Mouse (Mus musculus): Measurements from ENCODE around the gene S100a5.

- TF ChIP-seq CTCF (IDR thresholded peaks at IDR 0.05; ENCODE audit: insufficient read depth, low read length) (no peak), POLR2A (IDR thresholded peaks at IDR 0.05; ENCODE audit: borderline replicate concordance, extremely low read depth, low read depth, low read length) (no peak)
Observed at GRCm38 (mm10) chr3:90582556-90582955, 25.8 kb upstream of the S100a5 start.
